Mouse (Mus musculus) frontal cortex, adult (tissue): ENCODE measurements at regions not wholly inside any gene's neighbourhood (a gene's known extent, or its start where the extent isn't known, plus 50 kb on each side); places are given as distances from the start of the nearest gene placed in this dataset.

Experiments used
- ATAC-seq: cut with Nextera tagmentation; 2 replicates; pipeline ENCODE4 v1.9.2; 2017; ENCODE audit warnings: mild to moderate bottlenecking, moderate library complexity, mixed read lengths; ENCODE audit not compliant: low TSS enrichment

DNA sequence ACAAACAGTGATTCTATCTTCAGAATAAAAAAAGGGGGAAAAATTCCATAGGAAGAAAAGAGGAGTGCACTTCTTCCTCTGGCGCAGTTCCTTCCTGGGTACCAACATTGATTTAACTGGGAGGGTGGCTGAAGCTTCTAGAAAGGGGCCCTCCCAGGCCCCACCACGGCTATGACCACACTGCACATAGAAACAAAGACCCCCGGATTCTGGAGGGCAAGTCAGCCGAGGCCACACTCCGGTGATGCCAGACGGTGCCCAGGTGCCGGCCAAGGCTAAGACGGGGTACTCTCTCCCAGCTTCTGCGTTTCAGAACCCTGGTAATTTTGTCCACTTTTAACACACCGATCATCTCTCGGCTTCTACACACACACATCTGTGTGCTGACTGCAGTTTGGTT lies 435.8 kb downstream of the Zfp536 start:
- ATAC-seq = peak; percentile 21

DNA sequence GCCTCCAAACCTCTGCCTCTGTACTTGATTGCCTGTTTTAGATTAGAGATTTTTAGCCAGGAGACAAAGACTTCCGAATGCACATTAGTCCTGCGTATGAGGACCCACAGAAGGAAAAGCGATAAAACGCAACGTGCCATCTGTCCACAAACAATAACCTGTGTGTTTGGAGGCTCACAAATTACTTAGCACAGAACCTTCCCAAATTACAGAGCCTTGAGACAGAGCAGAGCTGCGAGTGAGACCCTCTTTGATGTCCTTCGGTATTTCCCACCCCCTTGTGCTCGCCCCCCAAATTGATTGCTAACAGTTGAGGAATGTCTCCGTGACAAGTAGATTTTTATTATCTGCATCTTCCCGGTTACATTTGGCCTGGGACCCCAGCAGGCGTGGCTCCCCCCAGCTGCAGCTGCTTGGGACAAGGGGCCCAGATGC lies 435.4 kb downstream of the Zfp536 start:
- no peak for ATAC-seq

DNA sequence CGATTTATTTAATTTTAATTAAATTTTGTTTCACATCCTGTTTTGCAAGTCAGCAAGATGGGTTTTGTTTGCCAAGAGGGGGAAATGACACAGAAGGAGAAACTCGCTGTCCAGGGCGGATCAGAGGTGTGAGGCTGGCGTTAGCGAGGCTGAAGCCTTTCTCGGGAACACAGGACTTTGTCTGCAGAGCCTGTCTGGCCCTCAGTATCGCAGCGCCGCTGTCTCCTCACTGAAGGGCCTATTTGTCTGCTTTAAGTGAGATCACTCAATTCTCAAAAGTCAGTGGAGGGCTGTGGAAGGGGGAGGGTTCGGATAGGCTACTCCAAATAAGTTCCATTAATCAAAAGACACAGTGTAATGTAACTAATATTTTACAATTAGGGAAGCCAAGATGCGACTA lies 430.8 kb downstream of the Zfp536 start:
- ATAC-seq = no peak

DNA sequence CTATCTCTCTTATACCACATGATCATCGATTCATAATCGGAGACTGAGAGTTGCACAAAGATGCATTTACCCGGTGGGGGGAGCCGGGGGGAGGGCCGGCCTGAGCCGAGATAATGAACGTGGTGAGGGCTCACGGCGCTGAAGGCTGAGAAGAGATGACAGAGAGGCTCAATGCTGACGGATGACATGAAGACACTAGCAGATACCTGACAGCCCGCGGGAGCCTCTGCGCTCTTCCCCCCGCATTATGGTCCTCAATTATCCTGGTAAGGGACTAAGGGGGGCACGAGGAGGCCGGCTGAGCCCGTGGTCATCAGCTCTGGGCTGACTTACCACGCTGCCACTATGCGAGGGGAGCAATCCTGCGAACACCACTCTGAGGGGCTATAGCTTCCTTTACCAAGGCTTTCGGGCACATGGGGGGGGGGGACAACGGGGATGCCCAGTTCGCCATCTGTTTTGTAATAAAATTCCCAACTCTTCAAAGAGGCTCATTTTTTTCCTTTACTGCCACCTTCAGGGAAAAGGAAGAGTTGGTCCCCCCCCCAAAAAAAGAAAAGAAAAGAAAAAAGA lies 430.3 kb downstream of the Zfp536 start:
- ATAC-seq = 0 out of 2 replicates have a peak, but pooled peaks have one; percentile 24

DNA sequence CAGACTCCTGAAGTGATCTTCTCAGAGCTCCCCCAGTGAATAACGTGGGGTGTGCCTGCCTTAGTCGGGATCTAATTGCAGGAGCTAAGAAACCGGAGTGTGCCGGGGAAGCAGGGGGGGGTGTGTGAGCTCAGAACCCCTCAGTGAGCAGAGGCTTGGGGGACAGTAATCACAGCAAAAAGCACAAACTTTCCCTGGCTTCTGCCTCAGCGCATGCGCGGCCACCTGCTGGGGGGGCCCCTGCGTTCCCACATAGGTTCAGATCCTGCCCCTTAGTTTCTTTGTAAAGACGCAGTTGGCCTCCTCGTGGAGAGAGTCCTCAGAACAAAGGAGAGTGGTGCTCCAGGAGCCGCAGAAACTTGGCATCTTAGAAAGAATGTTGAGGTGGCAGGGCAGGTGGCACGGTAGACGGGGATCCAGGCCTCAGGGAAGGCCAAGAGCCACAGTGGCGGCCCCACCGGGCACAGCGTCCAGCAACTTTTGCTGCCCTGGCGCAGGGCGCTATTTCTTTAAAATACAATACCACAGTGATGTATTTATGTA lies 429.7 kb downstream of the Zfp536 start:
- 0 out of 2 replicates have a peak, but pooled peaks have one; percentile 20 for ATAC-seq

DNA sequence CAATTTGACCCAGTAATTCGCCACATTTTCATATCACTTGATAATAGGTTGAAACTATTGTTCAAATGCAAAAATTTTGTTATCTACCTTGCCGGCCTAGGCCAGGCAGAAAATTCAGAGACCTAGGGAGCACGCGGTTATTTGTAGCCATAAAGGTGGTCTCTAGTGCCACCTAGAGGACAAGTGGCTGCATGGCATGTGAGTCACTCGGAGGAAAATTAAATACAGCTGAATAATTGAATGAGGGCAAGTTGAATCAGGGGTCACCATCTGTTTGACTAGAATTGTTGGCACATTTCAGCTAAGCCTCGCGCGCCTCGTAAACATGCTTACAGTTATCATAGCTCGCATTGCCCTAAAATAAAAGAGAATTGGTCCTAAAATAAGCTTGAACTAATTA lies 427.4 kb downstream of the Zfp536 start:
- 0 out of 2 replicates have a peak, but pooled peaks have one; percentile 48 for ATAC-seq

DNA sequence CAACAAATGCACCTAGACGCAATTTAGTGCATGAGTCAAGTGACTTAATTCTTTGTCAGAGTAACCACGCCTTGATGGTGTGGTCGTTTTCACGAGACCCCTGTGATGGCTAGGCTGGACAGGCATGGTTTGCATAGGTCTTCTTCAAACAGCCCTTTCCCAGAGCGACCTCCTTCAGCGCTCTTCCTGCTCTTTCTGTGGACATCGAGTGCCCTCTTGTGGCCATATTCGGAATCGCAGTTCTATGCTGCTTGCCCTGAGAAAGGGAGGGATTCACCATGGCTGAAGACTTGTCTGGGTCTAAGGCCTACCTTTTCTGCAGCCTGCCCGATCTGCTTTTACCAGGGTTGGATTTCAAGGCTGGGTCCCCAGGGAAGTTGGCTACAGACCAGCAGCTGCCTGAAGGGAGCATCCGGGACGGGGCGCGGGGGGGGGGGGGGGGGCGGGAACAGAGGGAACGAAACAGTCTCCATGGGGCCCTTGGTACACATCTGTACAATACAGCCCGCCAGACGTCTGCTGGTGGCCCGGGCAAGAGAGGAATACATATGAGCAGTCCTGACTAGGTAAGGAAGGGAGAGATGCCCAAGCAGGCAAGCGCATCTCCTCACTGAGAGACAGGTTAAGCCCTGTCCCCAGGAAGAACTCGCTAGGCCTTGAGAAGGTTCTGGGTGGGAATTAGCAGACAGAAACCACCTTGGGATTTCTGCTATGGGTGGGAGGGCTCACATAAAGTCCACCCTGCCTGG lies 415.6 kb downstream of the Zfp536 start:
- peak; percentile 79 for ATAC-seq

DNA sequence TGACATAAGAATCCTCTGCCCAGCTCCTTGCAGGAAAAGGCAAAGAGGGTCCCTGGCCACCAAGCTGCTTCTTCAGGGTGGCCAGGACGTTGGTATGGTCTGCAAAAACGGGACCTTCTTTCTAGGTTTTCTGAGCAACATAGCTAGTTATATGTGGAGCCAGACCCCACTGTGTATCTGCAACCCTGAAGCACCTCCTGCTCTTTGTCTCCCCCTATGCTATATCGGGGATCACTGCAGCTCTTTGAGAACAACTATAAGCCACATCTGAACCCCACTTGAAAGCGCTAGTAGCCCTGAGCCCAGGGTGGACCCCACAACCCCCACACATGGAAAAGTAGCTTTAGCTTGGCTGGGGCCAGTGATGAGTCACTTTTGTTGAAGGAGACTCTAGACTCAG lies 414.9 kb downstream of the Zfp536 start:
- no peak for ATAC-seq

DNA sequence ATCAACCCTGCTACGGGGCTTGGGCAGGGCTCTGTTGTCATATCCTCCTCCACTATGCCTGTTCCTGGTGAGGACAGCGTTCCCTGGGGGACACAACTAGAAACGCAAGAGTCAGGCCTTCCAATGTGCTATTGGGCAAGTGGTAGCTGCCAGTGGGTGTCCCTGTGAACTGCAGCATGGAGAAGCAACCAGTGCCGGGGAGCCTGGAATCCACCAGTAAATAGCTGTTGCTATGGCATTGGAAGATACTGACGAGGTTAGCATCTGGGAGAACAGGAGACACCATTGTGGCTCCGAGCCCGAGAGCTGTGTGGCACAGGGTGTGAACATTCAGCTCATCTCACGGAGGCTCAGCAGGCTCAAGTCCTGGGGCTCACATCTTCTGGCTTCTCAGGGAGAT lies 414.0 kb downstream of the Zfp536 start:
- ATAC-seq = no peak

DNA sequence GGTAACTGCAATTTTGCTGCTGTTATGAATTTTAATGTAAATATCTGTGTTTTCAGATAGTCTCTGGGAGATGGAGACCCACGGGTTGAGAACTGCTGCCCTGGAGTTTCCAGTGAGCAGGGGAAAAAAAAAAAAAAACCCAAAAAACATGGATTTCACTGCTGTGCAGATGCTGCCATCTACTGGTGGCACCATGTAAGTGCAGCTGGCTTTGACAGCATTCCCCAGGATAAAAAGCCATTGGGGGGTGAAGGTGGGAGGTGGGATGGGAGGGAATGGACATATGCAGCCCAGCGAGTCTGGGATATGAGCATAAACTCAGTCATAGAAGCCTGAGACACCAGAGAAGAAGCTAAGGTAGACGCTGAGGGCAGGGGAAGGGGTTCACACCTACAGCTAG lies 413.3 kb downstream of the Zfp536 start:
- no peak for ATAC-seq

DNA sequence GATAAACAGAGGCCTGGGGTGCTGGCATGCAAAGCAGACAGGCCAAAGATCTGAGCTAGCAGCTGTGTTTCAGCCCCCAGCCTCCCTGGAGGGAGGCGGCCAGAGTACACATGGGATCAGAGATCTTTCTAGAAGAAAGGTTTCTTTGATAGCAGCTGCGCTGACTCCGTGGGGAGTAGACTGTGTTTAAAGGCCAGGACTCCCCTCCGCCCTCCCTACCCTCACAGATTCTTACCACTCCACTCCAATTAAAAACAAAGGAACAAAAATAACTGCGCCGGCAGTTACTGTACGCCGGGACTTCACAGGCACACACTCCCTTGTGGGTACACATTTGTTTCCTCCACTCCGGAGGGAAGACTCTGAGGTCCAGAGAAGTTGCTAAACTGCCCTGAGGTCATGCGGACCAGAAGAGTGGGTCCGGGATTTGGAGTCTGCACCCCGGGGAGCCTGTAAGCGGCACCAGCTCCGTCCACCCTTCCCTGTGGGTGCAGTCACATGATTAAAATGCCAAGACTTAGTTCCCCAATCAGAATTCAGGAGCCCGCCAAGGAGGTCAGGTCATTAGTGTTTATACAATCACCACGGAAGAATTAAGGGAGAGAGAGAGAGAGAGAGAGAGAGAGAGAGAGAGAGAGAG lies 411.5 kb downstream of the Zfp536 start:
- ATAC-seq = peak; percentile 20; the same call in 1 of the 2 replicates

DNA sequence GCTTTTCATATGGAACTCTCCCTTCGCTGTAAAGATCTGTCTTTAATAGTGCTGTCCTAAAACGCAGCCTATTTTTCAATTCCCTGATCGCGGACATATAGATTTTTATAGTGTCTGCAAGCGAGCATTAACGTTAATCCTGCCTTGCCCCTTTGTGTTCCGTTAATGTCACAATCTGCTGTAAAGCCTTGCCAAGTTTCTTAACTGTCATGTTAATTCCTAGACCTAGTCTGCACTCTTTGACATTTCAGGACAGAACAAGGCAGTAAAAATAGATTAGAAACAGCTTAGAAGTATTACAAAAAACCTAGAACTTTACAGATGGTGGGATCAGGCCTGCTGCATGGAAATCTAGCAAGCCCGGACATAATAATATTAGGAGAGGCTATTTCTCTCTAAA lies 410.6 kb downstream of the Zfp536 start:
- no peak for ATAC-seq

DNA sequence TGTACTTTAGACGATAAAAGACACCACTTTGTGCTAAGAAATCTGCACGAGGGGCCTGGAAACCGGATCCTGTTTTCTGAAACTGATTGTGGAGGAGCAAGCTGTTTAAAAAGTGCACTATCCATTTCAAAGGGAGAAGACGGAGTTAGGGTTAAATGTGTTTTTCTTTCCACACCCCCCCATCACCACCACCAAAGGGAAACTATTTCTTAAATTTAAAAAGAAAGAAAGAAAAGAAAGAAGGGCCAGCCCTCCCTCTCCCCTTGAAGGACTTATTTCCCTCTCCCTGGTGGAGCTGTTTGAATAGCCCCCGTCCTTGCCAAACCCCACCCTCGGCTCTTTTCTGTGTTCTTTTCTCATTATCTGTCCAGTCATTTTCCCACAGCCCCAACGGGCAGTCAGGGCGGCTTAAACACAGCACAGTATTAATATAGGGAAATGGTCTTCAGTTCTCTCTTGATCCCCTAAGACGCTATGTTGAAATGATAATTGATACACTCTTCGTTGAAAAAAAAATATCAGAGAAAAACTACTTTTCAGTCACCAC lies 409.7 kb downstream of the Zfp536 start:
- ATAC-seq = no peak

DNA sequence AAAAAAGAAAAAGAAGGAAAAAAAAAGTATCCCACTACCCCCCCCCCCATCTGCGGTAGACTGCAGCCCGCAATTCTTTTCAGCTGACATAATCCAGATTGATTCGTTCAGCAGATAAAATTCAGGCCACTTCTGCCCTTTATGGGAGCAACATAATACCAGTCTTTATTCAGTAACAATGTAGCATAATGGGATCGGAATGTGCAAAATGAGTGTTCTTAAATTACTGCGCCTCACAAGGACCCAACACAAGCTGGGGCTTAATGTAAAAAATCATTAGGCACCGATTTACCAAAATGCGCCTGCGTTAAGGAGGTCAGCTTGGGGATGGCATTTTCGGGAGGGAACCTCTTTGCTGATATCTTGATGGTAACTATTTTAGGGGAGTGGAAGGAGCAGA lies 409.2 kb downstream of the Zfp536 start:
- no peak for ATAC-seq

DNA sequence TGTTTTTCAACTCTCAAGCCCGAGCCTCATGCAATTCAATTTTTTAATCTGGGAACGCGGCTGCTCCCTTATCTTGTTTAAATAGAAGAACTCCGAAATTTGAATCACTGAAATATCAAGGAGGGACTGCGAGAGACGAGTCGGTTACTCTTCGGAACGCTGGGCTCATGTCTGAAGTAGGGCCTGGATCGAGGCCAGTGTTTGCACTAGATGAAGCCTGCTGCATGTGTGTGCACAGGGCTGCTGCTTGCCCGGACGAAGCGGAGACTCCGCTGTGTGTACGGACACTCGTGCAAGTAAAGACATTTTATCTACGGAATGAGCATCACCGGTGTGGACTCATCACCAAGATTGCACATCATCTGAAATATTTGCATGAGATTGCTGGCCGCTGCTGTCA lies 407.4 kb downstream of the Zfp536 start:
- no peak for ATAC-seq

DNA sequence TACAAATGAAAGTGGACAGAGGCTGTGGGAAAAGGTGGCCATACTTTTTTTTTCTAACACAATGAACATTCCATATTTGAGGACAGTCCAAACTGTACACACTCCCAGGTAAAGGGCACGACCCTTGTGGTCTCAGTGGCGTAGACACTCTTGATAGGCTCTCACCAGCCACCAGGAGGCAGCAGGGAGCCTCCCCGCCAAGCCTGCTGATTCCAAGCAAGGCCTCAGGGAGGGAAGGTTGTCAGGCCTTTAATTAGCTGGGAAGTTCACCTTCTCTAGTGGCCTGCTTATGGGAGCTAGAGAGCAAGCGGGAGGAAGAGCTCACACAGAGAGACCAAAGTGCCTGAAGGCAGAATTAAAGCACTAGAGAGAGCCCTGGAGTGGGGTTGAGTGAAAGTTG lies 403.7 kb downstream of the Zfp536 start:
- no peak for ATAC-seq

DNA sequence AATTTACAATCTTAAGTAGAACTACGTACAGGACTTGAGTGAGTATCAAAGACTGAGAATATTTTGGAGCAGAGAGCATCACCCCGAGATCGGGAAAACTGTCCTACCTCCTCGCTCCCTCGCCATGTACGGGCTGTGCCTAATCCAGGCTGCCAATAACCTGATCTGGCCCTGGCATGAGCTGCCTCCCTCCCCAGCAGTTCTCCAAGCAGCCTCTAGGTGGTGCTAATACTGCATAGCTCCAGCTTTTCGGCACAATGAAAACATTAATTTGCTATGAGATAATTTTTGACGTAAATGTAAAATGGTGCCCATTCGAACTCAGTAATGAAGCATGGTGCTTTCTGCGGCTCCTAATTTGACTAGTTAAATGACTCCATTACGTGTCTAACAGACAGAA lies 399.6 kb downstream of the Zfp536 start:
- peak; percentile 52 for ATAC-seq

DNA sequence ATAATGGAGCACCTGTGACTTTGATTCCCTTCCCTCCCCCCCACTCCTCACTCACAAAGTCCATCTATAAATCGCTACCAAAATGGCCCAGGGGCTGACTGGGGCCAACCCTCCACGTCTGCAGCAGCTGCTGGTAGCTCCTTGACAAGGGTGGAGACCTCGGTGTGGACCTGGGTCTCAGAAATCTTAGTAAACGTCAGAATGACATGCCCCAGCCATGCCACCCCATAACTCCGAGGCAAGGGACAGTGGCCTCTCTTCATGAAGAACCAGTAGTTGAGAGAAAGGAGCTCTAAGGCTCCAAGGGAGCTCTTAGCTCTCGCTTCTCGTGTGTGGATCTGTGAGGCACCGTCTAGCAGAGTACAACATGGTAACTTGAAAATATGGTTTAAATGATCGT lies 398.4 kb downstream of the Zfp536 start:
- ATAC-seq = no peak

DNA sequence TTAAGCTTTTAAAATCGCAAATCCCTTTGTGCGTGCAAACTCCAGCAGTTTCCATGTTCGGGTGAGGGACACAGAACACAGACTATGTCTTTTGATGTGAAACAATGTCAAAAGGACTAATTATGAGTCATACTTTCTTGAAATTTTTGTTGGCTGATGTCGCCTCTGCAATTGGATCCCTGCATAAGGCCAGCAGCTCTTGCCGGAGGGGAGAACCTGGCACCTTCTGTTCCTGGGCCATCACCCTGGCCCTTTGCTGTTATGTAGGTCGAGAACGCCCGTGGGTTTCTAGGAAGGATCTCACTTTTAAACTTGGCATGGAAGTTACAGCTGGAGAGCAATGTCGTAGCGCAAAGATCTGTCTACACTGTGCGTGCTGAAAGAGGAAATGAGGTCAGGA lies 397.9 kb downstream of the Zfp536 start:
- no peak for ATAC-seq

DNA sequence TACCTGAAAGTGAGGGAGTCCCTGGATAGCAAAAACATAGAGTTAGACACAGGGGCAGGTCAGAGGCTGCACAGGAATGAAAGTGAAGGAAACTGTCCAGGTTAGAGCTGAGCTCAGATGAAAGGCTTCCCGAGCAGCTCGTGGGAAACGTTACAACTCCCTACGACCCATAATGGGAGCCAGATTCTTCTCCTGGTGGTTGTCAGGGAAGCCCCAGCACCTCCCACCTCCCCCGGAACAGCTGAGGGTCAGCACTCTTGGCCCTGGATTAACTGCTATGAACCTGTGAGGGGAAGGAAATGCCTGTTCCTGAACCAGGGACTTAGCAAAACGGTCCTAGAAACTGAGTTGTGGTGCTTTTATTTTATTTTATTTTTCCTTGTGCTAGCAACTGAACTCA lies 397.2 kb downstream of the Zfp536 start:
- ATAC-seq = no peak

DNA sequence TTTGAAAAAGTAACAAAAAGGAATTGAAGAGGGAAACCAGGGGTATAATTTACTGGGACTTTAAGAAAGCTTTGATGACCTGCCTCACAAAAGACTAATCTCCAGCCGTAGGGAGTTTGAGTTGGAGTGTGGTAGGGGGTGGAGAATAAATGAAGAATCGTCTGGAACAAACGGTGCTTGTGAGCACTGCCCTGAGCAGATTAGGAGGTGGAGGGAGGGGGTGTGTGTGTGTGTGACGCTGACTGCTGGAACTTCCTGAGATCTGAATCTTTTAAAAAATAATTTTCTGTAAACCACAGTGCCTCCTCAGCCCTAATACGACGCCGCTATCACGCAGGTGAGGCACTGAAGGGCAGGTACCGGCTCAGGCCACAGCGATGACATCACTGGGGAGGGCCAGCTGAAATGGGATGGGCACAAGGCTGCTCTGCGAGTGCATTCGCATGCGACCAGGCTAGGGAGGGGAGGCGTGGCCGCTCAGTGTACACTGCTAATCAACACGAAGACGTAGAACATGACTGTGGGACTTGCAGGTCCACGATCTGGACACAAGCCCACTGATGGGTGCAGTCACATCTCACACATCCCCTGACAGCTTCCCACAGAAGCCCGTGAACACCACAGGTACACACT lies 395.4 kb downstream of the Zfp536 start:
- no peak for ATAC-seq

DNA sequence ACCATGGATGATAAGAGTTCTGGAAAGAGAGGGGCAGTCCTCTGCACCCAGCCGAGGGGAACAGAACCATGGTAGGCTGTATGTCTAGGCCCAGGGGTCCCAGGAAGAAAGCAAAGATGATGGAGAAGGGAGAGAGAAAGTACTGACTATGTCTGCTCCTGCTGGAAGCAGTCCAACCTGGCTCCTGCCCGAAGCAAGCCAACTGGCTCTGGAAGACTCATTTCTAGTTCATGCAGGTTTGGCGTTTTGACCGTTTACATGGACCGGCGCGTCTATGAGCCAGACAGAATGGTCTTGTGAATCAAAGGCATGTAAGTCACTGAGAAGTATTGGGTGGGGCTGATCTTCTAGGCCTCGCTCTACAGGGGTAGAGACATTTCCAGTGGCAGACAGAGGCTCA lies 385.6 kb downstream of the Zfp536 start:
- no peak for ATAC-seq
